Mouse (Mus musculus): ENCODE results near the gene Doc2g. TPM values are rescaled to one million over a fixed set of nuclear protein-coding genes. Genes with fewer than 3 reads are reported as not detected.
"Not testable (repeated sequence)": the region's sequence is repeated elsewhere in the genome, so short reads cannot be mapped to it uniquely, and the experiment has no call there.

The Doc2g gene
- polyA plus RNA-seq, 1 experiment from 2014 or later = 8.1 TPM

DNA sequence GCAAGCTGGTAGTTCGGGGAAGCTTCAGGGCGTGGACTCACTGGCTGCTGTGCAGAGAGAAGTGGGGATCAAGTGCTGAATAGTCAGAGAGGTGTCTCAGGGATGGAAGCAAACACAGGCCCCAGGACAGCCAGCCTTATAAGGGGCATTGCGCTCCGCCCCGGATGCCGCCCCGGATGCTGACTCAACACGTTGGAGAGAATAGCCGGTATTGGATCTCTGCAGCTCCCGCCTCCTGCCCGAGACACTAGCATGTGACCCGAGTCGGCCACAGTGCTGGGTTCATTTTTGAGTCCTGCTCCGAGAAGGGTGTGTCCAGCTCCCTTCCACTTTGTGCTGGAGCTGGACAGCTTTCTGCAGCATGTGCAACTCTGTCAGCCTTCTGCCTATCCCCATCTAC is 39.0 kb downstream of the Doc2g start:
- ATAC-seq (ENCODE audit: insufficient number of reproducible peaks, insufficient read depth, low FRiP score, low TSS enrichment, low read depth) = no peak
- no peak overlapping the region for H3K4me3 ChIP-seq
- 75% methylated on average over 14 of the region's 14 CpGs for WGBS
- H3K9me3 ChIP-seq = no peaks in the 10 kb centered on the region
- no peaks in the 10 kb centered on the region for H3K27me3 ChIP-seq
- H3K4me2 ChIP-seq = no peak overlapping the region
- no peak overlapping the region for H3K27ac ChIP-seq
- peaks cover 18% of the 10 kb centered on the region for H3K4me1 ChIP-seq
- H3K36me3 ChIP-seq = no peaks in the 10 kb centered on the region
- no peak overlapping the region for H3K9ac ChIP-seq

DNA sequence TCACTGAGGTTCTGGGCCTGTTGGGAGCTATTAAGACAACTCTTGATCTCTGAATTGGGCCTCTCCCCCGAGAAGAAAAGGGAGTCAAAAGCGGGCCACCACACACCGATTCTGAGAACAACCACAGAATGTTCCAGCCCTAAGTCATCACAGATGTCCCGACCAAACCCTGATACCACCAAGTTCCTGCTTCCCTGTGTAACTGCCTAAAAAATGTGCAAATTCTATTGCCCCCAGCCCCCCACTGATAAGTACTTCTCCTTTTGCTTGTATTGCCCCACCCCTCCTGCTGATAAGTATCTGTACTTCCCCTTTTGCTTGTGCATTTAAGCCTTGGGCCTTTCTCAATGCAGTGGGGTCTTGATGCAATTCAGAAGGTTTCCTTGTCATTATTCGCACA is 41.0 kb downstream of the Doc2g start:
- not testable (repeated sequence) for H3K36me3 ChIP-seq; H3K4me1 ChIP-seq; H3K9ac ChIP-seq; ATAC-seq (ENCODE audit: insufficient number of reproducible peaks, insufficient read depth, low FRiP score, low TSS enrichment, low read depth); H3K27me3 ChIP-seq; H3K9me3 ChIP-seq; H3K4me2 ChIP-seq; H3K4me3 ChIP-seq; H3K27ac ChIP-seq
- WGBS = 77% methylated on average over 5 of the region's 5 CpGs

DNA sequence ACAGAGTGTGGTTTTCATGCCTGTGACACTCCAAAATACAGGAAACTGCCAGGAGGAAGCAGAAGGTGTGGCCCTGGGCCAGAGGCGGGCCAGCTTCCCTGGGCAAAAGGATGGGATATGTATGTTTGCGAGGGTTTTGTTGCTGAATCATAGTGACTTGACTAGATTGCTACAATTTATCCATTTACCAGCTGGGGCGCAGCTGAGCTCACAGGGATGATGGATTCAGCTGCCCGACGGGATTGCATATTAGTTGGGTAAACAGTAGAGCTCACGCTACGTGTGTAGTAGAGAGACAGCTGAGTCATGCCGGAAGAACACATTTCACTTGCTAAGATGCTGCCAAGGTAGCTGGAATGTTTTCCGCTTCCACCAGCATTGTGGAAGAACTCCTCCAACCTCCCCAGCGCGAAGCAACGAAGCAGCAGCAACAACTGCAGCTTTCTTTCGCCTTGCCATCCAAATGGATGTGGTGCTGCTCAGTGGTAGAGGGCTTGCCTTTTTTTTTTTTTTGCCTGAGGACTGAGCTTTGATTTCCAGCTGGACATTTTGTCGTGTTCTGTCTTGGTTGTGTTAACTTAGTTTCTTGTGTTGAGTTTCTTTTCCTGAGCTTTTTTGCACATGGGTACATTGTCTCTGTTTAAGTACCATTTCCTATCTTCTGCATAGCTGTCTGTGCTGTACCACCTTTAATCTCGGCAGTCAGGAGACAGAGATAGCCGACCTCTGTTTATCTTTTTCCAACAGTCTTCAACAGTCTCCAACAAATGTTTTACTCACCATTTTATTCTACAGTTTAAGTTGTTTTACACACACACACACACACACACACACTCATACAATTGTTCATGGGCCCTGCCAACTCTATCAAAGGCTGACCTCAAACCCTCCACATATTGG is 43.1 kb downstream of the Doc2g start, which contains the start of gene Gstp2:
TSS of gene Gstp2 (minus strand) at position 58 of the 900 bp plus-strand sequence.
- H3K36me3 ChIP-seq = no peaks in the 10 kb centered on the region
- H3K4me3 ChIP-seq = no peak within 1 kb of the TSS
- peak within 1 kb of the TSS; percentile 35 for H3K4me2 ChIP-seq
- 53% methylated on average over 16 of the region's 16 CpGs for WGBS
- H3K9ac ChIP-seq = no peak within 1 kb of the TSS
- H3K4me1 ChIP-seq = peaks cover 8% of the 10 kb centered on the region; the same call in 1 of the 2 replicates
- no peaks in the 10 kb centered on the region; the same call in 1 of the 2 replicates for H3K9me3 ChIP-seq
- no peak for ATAC-seq (ENCODE audit: insufficient number of reproducible peaks, insufficient read depth, low FRiP score, low TSS enrichment, low read depth)
- H3K27me3 ChIP-seq = no peaks in the 10 kb centered on the region
- H3K27ac ChIP-seq = no peak within 1 kb of the TSS

DNA sequence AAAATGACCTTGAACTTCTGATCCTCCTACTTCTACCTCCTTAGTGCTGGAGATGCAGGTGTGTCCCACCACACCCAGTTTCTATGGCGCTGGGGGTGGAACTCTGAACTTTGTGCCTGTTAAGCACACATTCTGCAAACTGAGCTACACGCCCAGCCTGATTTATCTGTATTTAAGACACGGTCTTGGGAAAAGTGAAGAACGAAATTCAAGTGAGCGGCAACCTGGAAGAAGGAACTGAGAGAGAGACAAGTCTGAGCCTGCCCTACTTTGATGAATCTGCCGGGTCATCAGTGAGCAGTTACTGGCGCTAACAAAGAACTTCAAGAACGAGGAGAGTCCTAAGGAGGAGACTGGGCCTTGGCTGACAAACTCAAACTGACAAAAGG is 43.7 kb downstream of the Doc2g start:
- ATAC-seq (ENCODE audit: insufficient number of reproducible peaks, insufficient read depth, low FRiP score, low TSS enrichment, low read depth) = no peak
- Histone ChIP-seq H3K4me3 (no peak overlapping the region), H3K4me2 (no peak overlapping the region), H3K9ac (no peak overlapping the region), H3K9me3 (no peaks in the 10 kb centered on the region; the same call in 1 of the 2 replicates), H3K4me1 (peaks cover 8% of the 10 kb centered on the region; the same call in 1 of the 2 replicates), H3K27ac (no peak overlapping the region), H3K27me3 (no peaks in the 10 kb centered on the region), H3K36me3 (no peaks in the 10 kb centered on the region)
- WGBS = 68% methylated on average over 8 of the region's 8 CpGs

DNA sequence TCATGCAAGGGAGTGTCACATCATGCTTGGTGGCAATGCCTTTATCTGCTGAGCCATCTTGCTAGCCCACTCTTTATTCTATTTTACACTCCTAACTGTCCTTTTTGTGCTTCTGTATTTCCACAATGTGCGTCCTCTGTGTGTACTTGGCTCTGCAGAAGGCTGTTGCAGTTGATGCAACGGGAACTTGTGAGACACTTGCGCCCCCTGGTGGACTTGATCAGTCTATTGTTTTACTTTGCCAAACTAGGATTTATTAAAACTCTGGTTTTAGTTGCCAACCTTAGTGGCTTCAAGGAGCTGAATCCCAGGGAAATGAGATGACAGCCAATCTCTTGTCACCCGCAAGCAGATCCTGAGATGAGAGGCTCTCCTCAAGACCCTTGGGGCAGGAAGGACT is 44.7 kb downstream of the Doc2g start:
- H3K27me3 ChIP-seq = no peaks in the 10 kb centered on the region
- H3K9me3 ChIP-seq = no peaks in the 10 kb centered on the region; the same call in 1 of the 2 replicates
- H3K36me3 ChIP-seq = no peaks in the 10 kb centered on the region
- no peak overlapping the region for H3K27ac ChIP-seq
- ATAC-seq (ENCODE audit: insufficient number of reproducible peaks, insufficient read depth, low FRiP score, low TSS enrichment, low read depth) = no peak
- WGBS = 15% methylated on average over 4 of the region's 4 CpGs
- no peak overlapping the region for H3K4me3 ChIP-seq
- peaks cover 8% of the 10 kb centered on the region; the same call in 1 of the 2 replicates for H3K4me1 ChIP-seq
- no peak overlapping the region for H3K4me2 ChIP-seq
- H3K9ac ChIP-seq = no peak overlapping the region

DNA sequence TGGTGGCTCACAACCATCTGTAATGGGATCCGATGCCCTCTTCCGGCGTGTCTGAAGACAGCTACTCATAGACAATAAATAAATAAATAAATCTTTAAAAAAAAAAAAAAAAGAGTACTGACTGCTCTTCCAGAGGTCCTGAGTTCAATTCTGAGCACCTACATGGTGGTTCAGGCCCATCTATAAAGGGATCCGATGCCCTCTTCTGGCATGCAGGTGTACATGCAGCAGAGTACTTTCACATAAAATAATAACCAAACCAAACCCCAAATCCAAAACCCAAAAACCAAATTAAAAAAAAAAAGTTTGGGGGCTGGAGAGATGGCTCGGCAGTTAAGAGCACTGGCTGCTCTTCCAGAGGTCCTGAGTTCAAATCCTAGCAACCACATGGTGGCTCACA is 46.0 kb downstream of the Doc2g start:
- ATAC-seq (ENCODE audit: insufficient number of reproducible peaks, insufficient read depth, low FRiP score, low TSS enrichment, low read depth); H3K27me3 ChIP-seq; H3K36me3 ChIP-seq; H3K9me3 ChIP-seq; H3K9ac ChIP-seq; H3K27ac ChIP-seq; H3K4me1 ChIP-seq; H3K4me2 ChIP-seq; H3K4me3 ChIP-seq: not testable (repeated sequence)
- 88% methylated on average over 5 of the region's 5 CpGs for WGBS

DNA sequence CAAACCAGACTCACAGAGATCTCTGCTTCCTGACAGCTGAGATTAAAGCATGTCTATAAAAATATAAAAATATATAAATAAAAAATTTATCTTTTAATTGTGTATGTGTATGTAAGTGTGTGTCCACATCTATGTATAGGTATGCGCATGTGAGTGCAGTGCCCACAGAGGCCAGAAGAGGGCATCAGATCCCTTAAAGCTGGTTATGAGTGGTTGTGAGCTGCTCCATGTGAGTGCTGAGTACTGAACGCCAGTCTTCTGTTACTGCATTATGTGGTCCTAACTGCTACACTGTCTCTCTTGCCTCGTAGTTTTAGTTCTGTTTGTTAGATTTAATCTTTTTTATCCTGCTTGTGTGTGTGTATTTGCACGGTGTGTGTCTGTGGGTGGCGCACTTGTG is 47.9 kb downstream of the Doc2g start:
- Histone ChIP-seq H3K27ac (no peak overlapping the region), H3K9ac (no peak overlapping the region), H3K4me2 (no peak overlapping the region), H3K9me3 (no peaks in the 10 kb centered on the region; the same call in 1 of the 2 replicates), H3K36me3 (no peaks in the 10 kb centered on the region), H3K4me1 (peaks cover 5% of the 10 kb centered on the region; the same call in 1 of the 2 replicates), H3K27me3 (no peaks in the 10 kb centered on the region), H3K4me3 (no peak overlapping the region)
- ATAC-seq (ENCODE audit: insufficient number of reproducible peaks, insufficient read depth, low FRiP score, low TSS enrichment, low read depth) = no peak
- WGBS = 92% methylated on average over 5 of the region's 5 CpGs

DNA sequence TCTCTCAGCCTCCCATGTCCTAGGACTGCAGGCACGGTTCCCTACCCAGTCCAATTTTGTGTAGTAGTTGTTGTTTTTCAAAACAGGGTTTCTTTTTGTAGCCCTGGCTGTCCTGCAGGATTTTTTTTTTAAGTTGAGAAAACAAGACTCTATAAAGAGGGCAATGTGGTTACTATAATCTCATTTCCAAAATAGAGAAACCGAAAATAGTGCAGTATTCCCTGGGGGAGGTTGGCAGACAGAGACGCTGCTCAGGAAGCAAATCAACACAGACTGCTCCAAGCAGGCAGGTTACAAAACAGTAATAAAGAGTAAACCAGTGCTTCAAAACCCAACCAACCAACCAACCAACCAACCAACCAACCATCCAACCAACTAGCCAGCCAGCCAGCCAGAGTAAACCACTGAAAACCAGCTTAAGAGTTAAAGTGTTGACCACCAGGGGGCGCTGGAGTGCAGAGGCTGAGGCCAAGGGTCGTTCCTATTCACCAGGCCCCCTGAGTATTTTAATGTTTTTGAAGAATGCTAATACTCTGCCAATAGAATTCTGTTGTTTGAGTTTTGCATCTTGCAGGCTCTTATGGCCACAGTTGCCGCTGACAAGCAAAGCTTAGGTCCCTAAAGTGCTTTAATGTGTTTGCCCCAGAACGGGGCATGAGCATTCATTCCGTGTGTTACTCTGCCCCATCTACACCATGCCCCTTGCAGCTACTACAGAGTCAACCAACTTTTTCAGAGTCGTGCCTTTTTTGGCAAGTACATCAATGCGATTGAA is 48.8 kb downstream of the Doc2g start:
- Histone ChIP-seq H3K27ac (no peak overlapping the region), H3K4me3 (no peak overlapping the region), H3K9me3 (no peaks in the 10 kb centered on the region; the same call in 1 of the 2 replicates), H3K9ac (no peak overlapping the region), H3K36me3 (no peaks in the 10 kb centered on the region), H3K4me1 (no peaks in the 10 kb centered on the region), H3K4me2 (no peak overlapping the region), H3K27me3 (no peaks in the 10 kb centered on the region)
- ATAC-seq (ENCODE audit: insufficient number of reproducible peaks, insufficient read depth, low FRiP score, low TSS enrichment, low read depth) = no peak
- WGBS = 47% methylated on average over 10 of the region's 10 CpGs

DNA sequence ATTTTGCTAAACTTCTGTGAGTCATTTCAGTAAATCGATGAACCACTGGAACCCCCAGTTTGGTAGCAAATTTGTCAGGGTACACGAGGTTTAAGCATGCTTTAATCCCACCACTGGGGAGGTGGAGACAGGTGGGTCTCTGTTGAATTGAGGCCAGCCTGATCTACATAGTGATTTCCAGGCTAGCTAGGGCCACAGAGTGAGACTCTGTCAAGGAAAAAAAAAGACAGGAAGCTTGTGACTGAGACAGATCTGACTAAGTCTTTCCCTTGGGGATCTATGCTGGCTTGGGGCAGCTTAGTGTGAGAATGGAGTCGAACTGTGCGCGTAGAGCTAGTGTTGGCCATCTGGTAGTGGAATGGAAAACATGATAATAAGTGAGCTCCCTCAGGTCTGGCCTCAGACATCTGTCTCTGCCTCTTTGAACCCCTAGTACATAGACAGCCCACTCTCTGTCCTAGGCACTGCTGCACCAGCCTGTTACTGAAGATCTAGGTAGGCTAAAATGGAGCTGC is 49.5 kb downstream of the Doc2g start:
- Histone ChIP-seq H3K27ac (no peak overlapping the region), H3K9ac (no peak overlapping the region), H3K4me3 (no peak overlapping the region), H3K4me2 (no peak overlapping the region), H3K9me3 (no peaks in the 10 kb centered on the region; the same call in 1 of the 2 replicates), H3K36me3 (no peaks in the 10 kb centered on the region), H3K4me1 (no peaks in the 10 kb centered on the region), H3K27me3 (no peaks in the 10 kb centered on the region)
- 68% methylated on average over 5 of the region's 5 CpGs for WGBS
- ATAC-seq (ENCODE audit: insufficient number of reproducible peaks, insufficient read depth, low FRiP score, low TSS enrichment, low read depth) = no peak

DNA sequence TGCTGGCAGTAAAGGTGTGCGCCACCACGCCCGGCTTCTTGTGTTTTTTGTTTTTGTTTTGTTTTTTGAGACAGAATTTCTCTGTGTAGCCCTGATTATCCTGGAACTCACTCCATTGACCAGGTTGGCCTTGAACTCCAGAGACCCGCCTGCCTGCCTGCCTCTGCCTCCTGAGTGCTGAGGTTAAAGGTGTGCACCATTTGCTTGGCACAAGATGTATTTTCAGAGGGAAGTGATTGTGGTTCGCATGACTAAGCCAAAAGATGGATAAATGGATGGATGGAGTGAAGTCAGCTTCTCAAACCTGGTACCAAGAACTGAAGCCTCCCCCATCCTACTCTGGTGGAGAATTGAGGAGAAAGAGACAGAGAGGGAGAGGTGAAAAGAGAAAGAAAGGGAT is 51.5 kb downstream of the Doc2g start:
- 76% methylated on average over 5 of the region's 5 CpGs for WGBS

DNA sequence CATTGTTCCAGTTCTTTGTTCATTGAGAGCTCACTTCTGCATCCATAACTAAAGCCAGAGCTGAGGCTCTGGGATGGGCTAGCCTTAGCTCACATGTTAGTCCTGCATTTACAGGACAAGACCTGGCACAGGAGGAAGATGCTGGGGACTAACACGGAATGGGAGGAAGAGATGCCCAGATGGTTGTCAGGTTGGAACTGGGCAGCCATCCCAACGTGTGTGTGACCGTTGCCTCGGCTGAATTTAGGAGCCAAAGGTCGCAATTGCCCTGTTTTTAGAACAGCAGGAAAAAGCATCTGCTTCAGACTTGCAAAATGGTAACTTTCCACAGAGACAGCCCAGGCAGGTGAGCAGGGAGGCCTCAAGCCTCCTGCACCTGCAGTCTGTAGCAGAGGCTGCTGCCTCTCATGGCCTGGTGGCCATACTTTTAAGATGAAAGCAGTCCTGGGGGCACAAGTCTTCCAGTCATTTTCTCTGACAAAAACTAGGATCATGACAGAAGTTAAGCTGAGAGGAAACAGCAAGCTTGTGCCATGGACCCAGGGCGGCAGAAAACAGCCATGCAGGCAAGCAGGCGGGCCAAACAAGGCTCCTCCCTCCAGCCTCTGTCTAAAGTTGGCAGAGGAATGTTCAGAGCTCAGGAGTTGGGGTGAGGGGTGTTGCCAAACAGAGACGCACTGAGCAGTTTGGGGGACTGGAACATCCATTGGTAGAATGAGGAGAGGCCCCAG is 52.3 kb downstream of the Doc2g start:
- ATAC-seq (ENCODE audit: insufficient number of reproducible peaks, insufficient read depth, low FRiP score, low TSS enrichment, low read depth) = no peak
- H3K4me1 ChIP-seq = no peaks in the 10 kb centered on the region

More for the DNA sequence above, 51.5 kb downstream of the Doc2g start:
- H3K27ac ChIP-seq = no peak overlapping the region
- ATAC-seq (ENCODE audit: insufficient number of reproducible peaks, insufficient read depth, low FRiP score, low TSS enrichment, low read depth) = no peak
- no peaks in the 10 kb centered on the region for H3K36me3 ChIP-seq
- no peaks in the 10 kb centered on the region for H3K27me3 ChIP-seq
- H3K4me3 ChIP-seq = no peak overlapping the region
- no peaks in the 10 kb centered on the region; the same call in 1 of the 2 replicates for H3K9me3 ChIP-seq
- no peaks in the 10 kb centered on the region for H3K4me1 ChIP-seq
- H3K9ac ChIP-seq = no peak overlapping the region
- no peak overlapping the region for H3K4me2 ChIP-seq

More for the DNA sequence above, 52.3 kb downstream of the Doc2g start:
- no peaks in the 10 kb centered on the region for H3K36me3 ChIP-seq
- no peaks in the 10 kb centered on the region for H3K27me3 ChIP-seq
- no peaks in the 10 kb centered on the region; the same call in 1 of the 2 replicates for H3K9me3 ChIP-seq
- no peak overlapping the region for H3K4me2 ChIP-seq
- WGBS = 64% methylated on average over 8 of the region's 8 CpGs
- no peak overlapping the region for H3K27ac ChIP-seq
- no peak overlapping the region for H3K9ac ChIP-seq
- no peak overlapping the region for H3K4me3 ChIP-seq

Measured in embryonic facial prominence, embryonic 13.5 days (tissue).